Mouse (Mus musculus) granulocyte monocyte progenitor cell, adult 5-6 weeks (primary cell): ENCODE data around the gene Slc38a7. TPM values are rescaled to one million over a fixed set of nuclear protein-coding genes. Genes with fewer than 3 reads are reported as not detected.
"Not testable (repeated sequence)": the region's sequence is repeated elsewhere in the genome, so short reads cannot be mapped to it uniquely, and the experiment has no call there.

ENCODE experiments used
- ATAC-seq: replicated peaks from 2 replicates; pipeline ENCODE4 v1.8.0; 2016; ENCODE audit warnings: mild to moderate bottlenecking, moderate TSS enrichment, inconsistent platforms; ENCODE audit not compliant: poor library complexity, severe bottlenecking
- total RNA-seq, 2 experiments: library from RNA; stranded (forward) in 1 of 2; stranded (reverse) in 1 of 2; fragments of 200-712, 200-1000 nt in 1 of 2; fragments of >200 nt in 1 of 2; fragmentation: Nextera tagmentation in 1 of 2; gene quantifications; 2 replicates each; pipeline ENCODE4 v1.2.3; 2014 to 2017

Slc38a7 gene
- total RNA-seq, 2 experiments from 2014 or later, result 7.0 to 8.2 TPM

DNA sequence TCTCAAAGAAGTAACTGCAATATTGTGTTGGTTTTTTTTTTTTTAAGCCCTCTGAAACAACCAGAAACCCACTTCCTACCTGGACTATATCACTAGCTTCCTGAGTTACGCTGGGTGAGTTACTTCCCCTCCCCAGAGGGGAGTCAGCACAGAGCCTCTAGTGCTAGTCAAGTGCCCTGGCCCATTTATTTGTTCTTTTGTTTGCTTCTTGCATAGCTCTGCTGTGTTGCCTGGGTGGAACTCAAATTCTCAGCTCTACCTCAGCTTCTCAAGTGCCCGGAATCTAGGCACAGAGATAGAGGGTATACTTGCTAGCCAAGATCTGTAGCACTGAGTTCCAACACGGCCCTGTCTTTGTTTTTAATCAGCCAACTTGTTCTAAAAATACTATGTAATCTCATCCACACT, 43.2 kb downstream of the Slc38a7 start:
- no peak for ATAC-seq

DNA sequence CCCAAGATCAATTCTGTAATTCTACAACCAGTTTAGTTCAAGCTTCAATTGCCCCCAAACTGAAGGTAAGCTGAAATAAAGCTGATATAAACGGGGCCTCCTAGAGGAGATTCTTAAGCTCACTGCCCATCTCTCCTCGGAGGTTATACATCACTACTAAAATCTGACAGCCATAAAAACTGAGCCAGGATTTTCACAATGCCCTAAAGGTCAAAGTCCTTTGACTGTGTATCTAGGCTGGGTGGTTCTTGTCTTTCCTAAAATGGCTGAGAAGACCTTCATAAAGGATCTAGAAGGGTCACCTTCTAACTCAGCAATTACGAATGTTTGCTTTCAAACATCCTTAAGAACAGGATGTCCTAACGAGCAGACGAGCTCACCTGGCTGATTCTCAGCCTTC, 44.2 kb downstream of the Slc38a7 start:
- no peak for ATAC-seq

DNA sequence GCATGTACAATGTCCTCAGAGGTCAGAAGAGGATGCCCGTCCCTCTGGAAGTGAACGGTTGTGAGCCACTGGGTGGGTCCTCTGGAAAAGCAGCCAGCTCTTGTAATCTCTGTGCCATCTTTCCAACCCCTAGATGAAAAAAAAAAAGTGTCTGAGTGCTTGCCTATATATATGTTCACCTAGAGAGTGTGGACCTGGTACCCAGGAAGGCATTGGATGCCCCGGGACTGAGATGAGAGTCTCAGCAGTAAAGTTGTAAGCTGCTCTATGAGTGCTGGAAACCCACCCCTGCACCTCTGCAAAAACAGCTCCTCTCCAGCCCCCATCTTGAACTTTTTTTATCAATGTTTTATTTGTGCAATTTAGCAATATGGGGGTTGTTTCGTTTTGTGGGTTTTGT, 44.7 kb downstream of the Slc38a7 start:
- ATAC-seq, result no peak

DNA sequence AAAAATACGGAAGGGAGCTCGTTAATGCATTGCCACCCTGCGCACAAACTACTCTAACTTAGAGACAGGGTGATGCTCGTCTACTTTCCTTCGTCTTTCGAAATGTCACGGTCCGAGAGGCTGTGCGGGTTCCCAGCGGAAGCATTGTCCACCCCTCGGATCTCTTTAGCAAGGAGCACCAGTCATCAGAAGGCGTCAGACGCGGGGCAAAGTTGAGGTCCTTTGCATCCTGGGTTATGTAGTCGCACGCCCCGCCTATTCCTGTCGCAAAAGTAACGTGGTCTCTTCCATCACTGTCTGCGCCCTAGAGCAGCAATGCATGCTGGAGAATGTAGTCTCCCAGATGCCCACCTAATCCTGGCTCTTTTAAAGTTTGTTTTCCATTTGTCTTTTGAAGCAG, 45.5 kb downstream of the Slc38a7 start:
- peak; percentile 77 for ATAC-seq

DNA sequence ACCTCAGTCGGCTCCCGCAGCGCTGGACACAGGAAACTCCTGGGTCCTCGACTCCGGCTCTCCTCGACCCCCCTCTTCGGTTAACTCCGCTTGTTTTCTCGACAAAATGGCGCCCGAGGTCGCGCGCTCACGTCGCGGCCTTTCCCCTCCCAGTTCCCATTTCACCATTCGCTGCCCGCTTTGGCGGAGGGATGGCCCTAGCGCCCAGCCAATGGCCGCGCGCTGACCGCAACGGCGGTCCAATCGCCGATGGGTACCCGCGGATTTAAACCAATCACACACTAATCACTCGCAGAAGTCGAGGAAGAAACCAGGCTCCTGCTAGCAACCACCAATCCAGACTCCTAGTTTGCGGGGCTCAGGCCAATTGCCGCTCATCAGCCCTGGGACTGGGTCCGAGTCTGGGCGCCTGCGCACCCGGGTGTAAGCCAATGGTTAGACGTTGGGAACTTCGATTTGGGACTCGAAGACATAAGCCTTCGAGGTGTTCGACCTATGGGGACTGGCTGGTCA, 46.0 kb downstream of the Slc38a7 start, which contains the start of gene Cnot1:
Gene Cnot1 (minus strand): TSS at position 134 of the 513 bp plus-strand sequence.
- ATAC-seq, result peak; percentile 80

DNA sequence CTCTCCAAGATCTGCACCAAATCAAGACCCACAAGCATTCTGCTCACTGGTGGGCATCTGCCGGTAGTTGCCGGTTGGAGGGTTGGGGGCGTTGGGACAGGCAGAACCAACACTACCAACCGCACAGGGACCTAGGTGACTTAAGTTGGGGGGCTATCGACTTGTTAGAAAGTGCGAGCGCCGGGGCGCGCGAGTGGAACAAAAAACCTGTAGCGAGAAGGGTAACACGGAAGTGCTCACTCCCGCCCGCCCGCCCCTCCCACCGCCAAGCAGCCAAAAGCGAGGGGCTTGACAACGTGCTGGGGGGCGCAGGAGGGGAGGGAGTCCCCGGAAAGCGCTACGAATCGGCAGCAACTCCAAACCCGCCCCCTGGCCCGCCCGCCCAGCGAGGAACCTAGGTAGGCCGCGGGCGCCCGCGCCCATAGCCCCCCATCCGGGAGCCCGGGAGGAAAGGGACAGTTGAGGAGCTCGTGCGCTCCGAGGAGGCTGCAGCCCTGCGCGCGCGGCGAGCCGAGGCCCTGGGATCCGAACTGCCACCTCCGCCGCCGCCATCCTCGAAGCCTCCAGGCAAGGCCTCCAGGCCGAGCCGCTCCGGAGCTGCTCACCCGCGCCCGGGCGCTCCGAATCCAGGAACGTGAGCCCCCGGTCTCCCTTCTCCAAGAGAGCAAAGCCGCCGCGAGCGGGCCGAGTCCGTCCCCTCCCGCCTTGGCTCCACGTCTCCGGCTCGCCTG, 46.7 kb downstream of the Slc38a7 start:
- peak; percentile 7; the same call in 1 of the 2 replicates for ATAC-seq

DNA sequence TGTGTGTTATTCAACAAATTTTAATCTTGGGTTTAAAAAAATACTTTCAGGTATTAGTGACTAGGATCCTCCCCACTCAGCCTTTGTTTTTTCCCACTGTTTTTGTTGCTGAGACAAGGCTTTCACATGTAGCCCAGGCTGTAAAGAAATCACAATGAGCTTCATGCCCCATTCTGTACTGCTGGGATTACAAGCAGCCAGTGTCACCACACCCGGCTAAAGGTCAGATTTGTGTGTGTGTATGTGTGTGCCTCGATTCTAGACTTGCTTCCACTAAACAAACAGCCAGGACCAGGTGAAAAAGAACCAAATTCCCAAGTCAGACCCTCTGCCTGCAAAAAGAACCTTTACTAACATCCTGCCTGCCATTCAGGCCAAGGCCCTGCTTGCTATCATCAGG, 47.9 kb downstream of the Slc38a7 start:
- no peak for ATAC-seq

DNA sequence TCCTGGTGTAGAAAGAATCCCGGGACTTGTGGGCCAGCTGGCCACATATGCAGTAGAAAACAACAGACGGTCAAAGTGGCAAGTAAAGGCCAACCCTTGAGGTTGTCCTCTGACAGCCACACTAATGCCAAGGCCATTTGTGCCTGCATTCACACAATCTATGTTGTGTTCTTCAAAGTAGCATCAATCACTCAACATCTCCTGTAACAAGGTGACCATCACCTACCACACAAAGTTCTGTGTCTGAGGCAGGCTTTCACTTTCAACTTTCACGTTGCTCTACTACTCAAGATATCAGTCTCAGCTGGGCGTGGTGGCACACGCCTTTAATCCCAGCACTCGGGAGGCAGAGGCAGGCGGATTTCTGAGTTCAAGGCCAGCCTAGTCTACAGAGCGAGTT, 51.1 kb downstream of the Slc38a7 start:
- no peak for ATAC-seq

DNA sequence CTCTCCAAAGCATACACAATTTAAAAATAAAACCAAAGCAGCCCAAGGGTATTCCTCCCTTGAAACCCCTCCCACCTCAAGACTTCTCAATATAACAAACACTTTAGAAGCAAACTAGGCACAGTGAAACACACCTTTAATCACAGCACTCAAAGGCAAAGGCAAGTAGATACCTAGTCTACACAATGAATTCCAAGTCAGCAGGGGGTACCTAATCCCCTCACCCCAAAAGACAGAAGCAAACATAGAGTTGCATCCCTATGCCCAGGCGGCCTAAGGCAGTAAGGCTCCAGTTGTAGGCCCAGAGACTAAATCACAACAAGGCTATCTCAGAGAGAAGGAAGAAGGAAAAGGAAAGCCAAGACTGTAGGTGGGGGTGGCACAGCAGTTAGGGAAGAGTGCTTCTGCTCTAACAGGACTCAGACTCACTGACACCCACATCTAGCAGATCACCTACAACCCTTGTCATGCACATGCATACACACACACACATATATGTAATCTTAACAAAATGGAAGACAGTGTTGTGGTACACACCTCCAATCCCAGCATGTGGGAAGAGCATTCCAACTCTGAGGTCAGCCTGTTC, 51.8 kb downstream of the Slc38a7 start:
- no peak for ATAC-seq

DNA sequence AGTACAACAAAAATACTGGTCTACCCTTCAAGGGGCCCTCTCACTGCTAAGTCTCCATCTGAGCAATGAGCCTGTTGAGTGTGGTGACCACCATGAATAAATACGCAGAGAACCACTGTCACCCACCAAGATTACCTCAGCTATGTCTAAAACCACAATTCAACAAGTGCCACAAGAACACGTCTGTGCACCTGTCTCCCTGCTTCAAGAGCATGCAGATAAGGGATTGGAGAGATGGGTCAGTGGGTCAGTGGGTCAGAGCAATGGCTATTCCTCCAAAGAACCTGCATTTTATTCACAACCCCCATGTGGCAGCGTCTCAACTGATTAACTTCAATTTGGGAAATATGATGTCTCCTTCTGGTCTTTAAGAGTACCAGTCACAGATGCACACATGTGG, 53.0 kb downstream of the Slc38a7 start:
- ATAC-seq, result no peak

DNA sequence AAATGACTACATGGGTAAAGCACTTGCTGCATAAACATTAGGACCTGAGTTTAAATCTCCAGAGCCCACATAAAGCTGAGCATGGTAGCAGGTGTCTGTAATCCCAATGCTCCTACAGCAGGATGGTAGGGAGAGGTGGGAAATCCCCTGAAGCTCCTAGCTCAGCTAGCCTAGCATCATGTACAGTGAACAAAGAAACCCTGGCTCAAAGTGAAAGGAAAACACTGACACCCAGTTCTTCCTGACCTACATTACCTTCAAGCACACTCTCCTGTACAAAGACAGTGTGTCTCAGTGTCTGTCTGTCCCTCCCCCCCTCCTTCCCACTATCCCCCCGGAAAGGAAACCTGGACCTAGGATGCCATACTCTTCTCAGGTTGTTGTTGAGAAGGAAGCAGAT, 53.4 kb downstream of the Slc38a7 start:
- no peak for ATAC-seq

DNA sequence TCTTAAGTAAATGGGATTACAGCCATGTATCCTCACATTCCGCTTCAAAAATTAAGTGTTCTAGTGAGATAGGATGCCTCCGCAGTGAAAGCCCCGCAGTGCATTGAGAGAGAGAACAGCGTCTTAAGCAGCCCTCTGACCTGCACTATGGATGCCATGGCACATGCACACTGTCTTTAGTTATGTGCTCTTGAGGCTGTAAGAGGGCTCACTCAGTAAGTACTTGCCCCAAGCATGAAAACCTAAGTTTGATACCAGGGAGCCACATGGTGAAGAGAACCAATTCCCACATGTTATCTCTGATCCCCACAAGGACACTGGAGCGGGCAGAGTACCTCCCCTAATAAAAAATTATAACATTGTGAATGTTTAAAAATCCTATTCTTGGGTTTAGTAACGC, 54.2 kb downstream of the Slc38a7 start:
- no peak for ATAC-seq

DNA sequence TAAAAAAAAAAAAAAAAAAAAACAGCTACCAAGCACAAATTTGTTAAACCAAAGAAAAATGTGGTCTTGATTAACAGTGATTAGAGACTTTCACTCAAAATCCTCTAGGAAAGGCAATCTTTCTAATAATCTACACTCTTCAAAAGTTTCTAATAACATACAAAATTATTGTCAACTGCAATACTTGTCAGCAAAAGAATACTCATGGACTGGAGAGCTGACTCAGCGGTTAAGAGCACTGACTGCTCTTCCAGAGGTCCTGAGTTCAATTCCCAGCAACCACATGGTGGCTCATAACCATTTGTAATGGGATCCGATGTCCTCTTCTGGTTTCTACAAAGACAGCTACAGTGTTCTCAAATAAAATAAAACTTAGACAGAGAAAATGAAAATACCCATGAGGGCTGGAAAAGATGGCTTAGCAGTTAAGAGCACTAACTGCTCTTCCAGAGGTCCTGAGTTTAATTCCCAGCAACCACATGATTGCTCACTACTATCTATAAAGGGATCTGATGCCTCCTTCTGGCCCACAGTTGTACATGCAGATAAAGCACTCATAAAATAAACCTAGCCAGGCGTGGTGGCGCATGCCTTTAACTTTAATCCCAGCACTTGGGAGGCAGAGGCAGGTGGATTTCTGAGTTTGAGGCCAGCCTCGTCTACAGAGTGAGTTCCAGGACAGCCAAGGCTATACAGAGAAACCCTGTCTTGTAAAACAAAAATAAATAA, 57.8 kb downstream of the Slc38a7 start:
- not testable (repeated sequence) for ATAC-seq

Other genes starting within 250 kb of the Slc38a7 start
- gene Gins3, start 220.1 kb downstream of the Slc38a7 start, total RNA-seq (2014; fragmentation: Nextera tagmentation), result 11.6 and 12.4 TPM in 2 replicates
- gene Gins3, start 220.1 kb downstream of the Slc38a7 start, total RNA-seq (2017), result 25.2 and 25.5 TPM in 2 replicates
- not detected in 2 replicates for gene Ndrg4, start 176.6 kb downstream of the Slc38a7 start, total RNA-seq (2014; fragmentation: Nextera tagmentation)
- not detected in 2 replicates for gene Ndrg4, start 176.6 kb downstream of the Slc38a7 start, total RNA-seq (2017)
- gene Setd6, start 137.7 kb downstream of the Slc38a7 start, total RNA-seq (2014; fragmentation: Nextera tagmentation), result 16.6 and 16.8 TPM in 2 replicates
- 42.0 and 48.1 TPM in 2 replicates for gene Setd6, start 137.7 kb downstream of the Slc38a7 start, total RNA-seq (2017)
- gene Cnot1, start 46.1 kb downstream of the Slc38a7 start, total RNA-seq (2014; fragmentation: Nextera tagmentation), result 283 and 320 TPM in 2 replicates
- 99.3 and 113 TPM in 2 replicates for gene Cnot1, start 46.1 kb downstream of the Slc38a7 start, total RNA-seq (2017)
- 28.5 and 140 TPM in 2 replicates for gene Sap18b, start 28.2 kb downstream of the Slc38a7 start, total RNA-seq (2014; fragmentation: Nextera tagmentation)
- gene Sap18b, start 28.2 kb downstream of the Slc38a7 start, total RNA-seq (2017), result 184 and 222 TPM in 2 replicates
- gene Got2, start 35.0 kb upstream of the Slc38a7 start, total RNA-seq (2014; fragmentation: Nextera tagmentation), result 222 and 244 TPM in 2 replicates
- gene Got2, start 35.0 kb upstream of the Slc38a7 start, total RNA-seq (2017), result 110 and 114 TPM in 2 replicates